Mouse (Mus musculus) liver, embryonic 14.5 days (tissue): Measurements from ENCODE around the gene Vash2.

Source experiments
- CTCF ChIP-seq: IDR thresholded peaks from 2 replicates; pipeline ENCODE4 v1.5.1; 2016; ENCODE audit warnings: antibody characterized with exemption, low read depth, control low read depth
- EP300 ChIP-seq: IDR thresholded peaks from 2 replicates; pipeline ENCODE4 v1.6.1; 2016; ENCODE audit warnings: antibody characterized with exemption, low read depth

DNA sequence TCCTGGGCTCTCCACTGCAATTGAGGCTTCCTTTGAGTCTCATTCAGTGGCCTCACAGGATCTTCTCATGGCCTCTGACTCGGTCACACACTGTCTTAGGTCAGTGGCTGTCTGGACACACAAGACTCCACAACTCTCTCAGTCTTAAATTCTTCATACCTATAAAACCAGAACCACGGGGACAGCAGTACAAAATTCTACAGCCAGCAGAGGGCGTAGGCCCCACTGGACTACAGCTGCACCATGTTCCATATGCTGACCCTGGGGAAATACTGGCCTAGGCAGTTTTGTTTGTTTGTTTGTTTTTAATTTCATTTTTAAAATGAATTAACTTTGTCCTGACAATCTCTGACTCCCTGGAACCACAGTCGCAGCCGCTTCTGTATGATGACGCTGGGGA lies 23.1 kb upstream of the Vash2 start:
- TF ChIP-seq CTCF, result peak; percentile 58
- no peak for TF ChIP-seq EP300
